ENCODE assay signal across 16 mouse cellular contexts in genomic region chr2:129420897-129421561, GRCm38 (mm10). TPM values are rescaled to one million over a fixed set of nuclear protein-coding genes. Genes with fewer than 3 reads are reported as not detected.
DNase-seq lines count a peak whose midpoint lies in the region; ATAC-seq and TF ChIP-seq lines count a peak whose summit lies in the region.
"Had no signal": no experiment of that assay in that cellular context is flagged by ENCODE, and none has a peak within 500 bp of the region (broad histone marks: within the 10 kb centered on the region; RNA-seq: fewer than 3 reads in every experiment).

No protein-coding gene starts in this region.

- no peak overlapping the region for H3K27ac ChIP-seq in liver, embryonic 14.5 days
- H3K27ac ChIP-seq: heart, embryonic 15.5 days; lung, embryonic 15.5 days; stomach, embryonic 15.5 days had no signal

- H3K9me3 ChIP-seq in liver, embryonic 14.5 days (ENCODE audit: control insufficient read depth, low read length) = no peaks in the 10 kb centered on the region
- H3K9me3 ChIP-seq: heart, embryonic 15.5 days; lung, embryonic 15.5 days; stomach, embryonic 15.5 days had no signal

- intact Hi-C loops in heart, postnatal 14 days (cut with DNase I) = no loop called here

- WGBS in liver, embryonic 14.5 days (ENCODE audit: insufficient replicate concordance) = 25% methylated on average over 10 of the region's 10 CpGs

- peak; percentile 85 for ATAC-seq in liver, embryonic 14.5 days (ENCODE audit: insufficient read depth)

- TF ChIP-seq CTCF in liver, embryonic 14.5 days (IDR thresholded peaks at IDR 0.05; ENCODE audit: low read depth) = no peak

- no peak overlapping the region for H3K9ac ChIP-seq in liver, embryonic 14.5 days (replicated peaks)
- H3K9ac ChIP-seq: heart, embryonic 15.5 days; lung, embryonic 15.5 days; stomach, embryonic 15.5 days had no signal

- H3K4me3 ChIP-seq in liver, embryonic 14.5 days (ENCODE audit: insufficient read depth in 1 of 2, low read depth in 2 of 2, low read length in 2 of 2) = no peak overlapping the region
- H3K4me3 ChIP-seq: heart, embryonic 15.5 days; lung, embryonic 15.5 days; stomach, embryonic 15.5 days had no signal

- DNase-seq in heart, adult 18-20 months = peak; percentile 15 to 45
- DNase-seq in heart, postnatal 14 days = no peak
- DNase-seq in MEL-GATA-1-ER (ENCODE audit: extremely low read depth, low read depth) = peak; percentile 95
- DNase-seq in cerebellum, postnatal 25 days = peak; percentile 11 to 29
- peak in 1 of 3 experiments; percentile 14 for DNase-seq in liver, embryonic 14.5 days (ENCODE audit: low read depth in 3 of 3, low spot score in 3 of 3)
- DNase-seq in yolk sac, embryonic 10.5 days (ENCODE audit: low spot score) = no peak
- DNase-seq in kidney, postnatal 36 days = no peak
- no peak for DNase-seq in layer of hippocampus, postnatal 25 days (ENCODE audit: extremely low spot score in 1 of 2, low spot score in 1 of 2)
- DNase-seq: B cell, adult 2 months; left cerebral cortex, postnatal 4 days; thymus, postnatal 25 days had no signal

- TF ChIP-seq EP300 in liver, embryonic 14.5 days (IDR thresholded peaks at IDR 0.05; ENCODE audit: low read depth) = peak; percentile 28; the same call in 1 of the 2 replicates

- no peaks in the 10 kb centered on the region for H3K4me1 ChIP-seq in liver, embryonic 14.5 days (replicated peaks; ENCODE audit: control insufficient read depth in 2 of 2, insufficient read depth in 2 of 2, low read length in 1 of 2)
- H3K4me1 ChIP-seq: heart, embryonic 15.5 days; lung, embryonic 15.5 days; stomach, embryonic 15.5 days had no signal

- H3K36me3 ChIP-seq in liver, embryonic 14.5 days (replicated peaks; ENCODE audit: control insufficient read depth, insufficient read depth, low read depth) = no peaks in the 10 kb centered on the region
- H3K36me3 ChIP-seq: heart, embryonic 15.5 days; lung, embryonic 15.5 days; stomach, embryonic 15.5 days had no signal

- no peaks in the 10 kb centered on the region for H3K27me3 ChIP-seq in liver, embryonic 14.5 days (ENCODE audit: control insufficient read depth, insufficient read depth, low read length)
- H3K27me3 ChIP-seq: lung, embryonic 15.5 days; stomach, embryonic 15.5 days had no signal

- H3K4me2 ChIP-seq in liver, embryonic 14.5 days (ENCODE audit: low read depth) = no peak overlapping the region
- H3K4me2 ChIP-seq: heart, embryonic 15.5 days; lung, embryonic 15.5 days; midbrain, embryonic 11.5 days; stomach, embryonic 15.5 days had no signal

RNA-seq across cellular contexts. Expression of gene Il1b, which starts 50.1 kb away (rescaled TPM):
- under 1 TPM in 1 of 2 experiments, not detected in 1; 0.32 TPM for total RNA-seq in heart, adult 18-20 months (2021)
- under 1 TPM in 1 of 2 experiments, not detected in 1; 0.32 TPM for total RNA-seq in heart, postnatal 14 days (2021)
- polyA plus RNA-seq in liver, embryonic 14.5 days (2012; rRNA removed) = 0.12 and 0.18 TPM in 2 replicates
- polyA plus RNA-seq in liver, embryonic 14.5 days (2014; fragmentation: Nextera tagmentation; extraction: Ambion mirVana) = 0.19 and 0.20 TPM in 2 replicates
- total RNA-seq in layer of hippocampus, postnatal 25 days (2021) = not detected
- polyA plus RNA-seq: kidney, embryonic 14.5 days; lung, embryonic 15.5 days; midbrain, embryonic 11.5 days had no signal

Comparison
In these comparisons a context has a peak if more than half of its experiments do, and no peak if none do; other contexts are left out.
1. DNase-seq: peak in heart, adult 18-20 months (2 of 2), MEL-GATA-1-ER (single experiment) and cerebellum, postnatal 25 days (2 of 2); none in heart, postnatal 14 days (0 of 2), yolk sac, embryonic 10.5 days (single experiment), kidney, postnatal 36 days (0 of 2) and layer of hippocampus, postnatal 25 days (0 of 2).